11 mouse cellular contexts compared by ENCODE assay signal in the genomic region with DNA sequence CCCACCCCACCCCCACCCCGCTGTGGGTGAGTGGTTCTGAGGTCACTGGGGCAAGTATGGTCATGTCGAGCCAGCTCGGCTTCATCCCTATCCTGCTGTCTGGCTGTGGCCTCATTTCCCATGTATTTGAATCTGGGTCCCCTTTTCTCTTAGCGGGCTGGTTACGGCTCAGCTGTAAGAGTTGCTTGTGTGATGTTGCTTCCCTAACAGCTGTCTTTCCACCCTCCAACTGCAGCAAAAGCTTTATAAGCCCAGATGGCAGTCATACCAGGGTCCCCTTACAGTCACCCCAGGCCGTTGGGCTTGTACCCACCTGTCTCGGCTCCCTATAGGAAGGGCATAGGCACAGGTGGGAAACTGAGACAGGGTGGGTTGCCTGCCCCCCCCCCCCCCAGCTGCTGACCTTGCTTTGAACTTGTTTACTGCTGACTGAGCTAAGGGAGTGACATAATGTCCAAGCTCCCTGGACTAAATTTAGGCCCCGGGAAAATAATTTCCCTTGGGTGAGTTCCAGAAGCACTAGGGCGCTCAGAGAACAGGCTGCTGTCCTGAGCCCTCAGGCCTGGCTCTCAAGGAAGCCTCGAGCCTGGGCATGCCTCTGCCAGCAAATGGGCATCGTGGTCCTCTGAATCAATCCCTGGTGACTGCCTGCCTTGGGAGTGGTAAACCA. TPM values are rescaled to one million over a fixed set of nuclear protein-coding genes. Genes with fewer than 3 reads are reported as not detected.
A peak's percentile ranks its signal among the peaks of the same experiment; 100 is the strongest.
DNase-seq lines count a peak whose midpoint lies in the region; ATAC-seq lines count a peak whose summit lies in the region.
"Had no signal": no experiment of that assay in that cellular context is flagged by ENCODE, and none has a peak within 500 bp of the region (broad histone marks: within the 10 kb centered on the region; RNA-seq: fewer than 3 reads in every experiment).

No protein-coding gene starts in this region.

- peaks cover 74% of the 10 kb centered on the region for H3K36me3 ChIP-seq in kidney, embryonic 14.5 days (ENCODE audit: control insufficient read depth, insufficient read depth, low read length)
- peaks cover 85% of the 10 kb centered on the region for H3K36me3 ChIP-seq in embryonic facial prominence, embryonic 15.5 days
- H3K36me3 ChIP-seq in intestine, embryonic 16.5 days (ENCODE audit: control insufficient read depth, insufficient read depth, low read length) = peaks cover 2% of the 10 kb centered on the region; the same call in 1 of the 2 replicates

- WGBS in kidney, embryonic 14.5 days = 86% methylated on average over 11 of the region's 11 CpGs
- 67% methylated on average over 11 of the region's 11 CpGs for WGBS in embryonic facial prominence, embryonic 15.5 days
- WGBS in intestine, embryonic 16.5 days = 81% methylated on average over 11 of the region's 11 CpGs

- H3K27me3 ChIP-seq in kidney, embryonic 14.5 days (ENCODE audit: control insufficient read depth, insufficient read depth, low read length) = no peaks in the 10 kb centered on the region
- H3K27me3 ChIP-seq in embryonic facial prominence, embryonic 15.5 days = no peaks in the 10 kb centered on the region
- H3K27me3 ChIP-seq in intestine, embryonic 16.5 days (replicated peaks; ENCODE audit: control insufficient read depth, insufficient read depth, low read length) = no peaks in the 10 kb centered on the region
- H3K27me3 ChIP-seq: CH12.LX; stomach, embryonic 15.5 days had no signal

- peak; percentile 82 for DNase-seq in kidney, adult 11 months
- DNase-seq in lung, postnatal 36 days = peak; percentile 85
- no peak for DNase-seq in layer of hippocampus, adult 9-11 months
- DNase-seq in thymus, postnatal 36 days = no peak
- DNase-seq in embryo, embryonic 10.5 days (ENCODE audit: low spot score) = no peak

- no peak overlapping the region for H3K4me3 ChIP-seq in kidney, embryonic 14.5 days (ENCODE audit: low read length)
- no peak overlapping the region for H3K4me3 ChIP-seq in embryonic facial prominence, embryonic 15.5 days (replicated peaks)
- H3K4me3 ChIP-seq in intestine, embryonic 16.5 days (ENCODE audit: low read length) = no peak overlapping the region
- H3K4me3 ChIP-seq: stomach, embryonic 15.5 days had no signal

- no peak for ATAC-seq in kidney, embryonic 14.5 days (ENCODE audit: low FRiP score, low TSS enrichment)
- ATAC-seq in embryonic facial prominence, embryonic 15.5 days (ENCODE audit: insufficient number of reproducible peaks, low FRiP score, low TSS enrichment, low read depth) = peak; percentile 30; the same call in 1 of the 2 replicates
- no peak for ATAC-seq in intestine, embryonic 16.5 days

- H3K4me1 ChIP-seq in kidney, embryonic 14.5 days (ENCODE audit: control insufficient read depth, insufficient read depth, low read length) = no peaks in the 10 kb centered on the region
- H3K4me1 ChIP-seq in embryonic facial prominence, embryonic 15.5 days = 0 out of 2 replicates have a peak, but pooled peaks cover 4% of the 10 kb centered on the region
- H3K4me1 ChIP-seq in intestine, embryonic 16.5 days (ENCODE audit: control insufficient read depth, insufficient read depth, low read length) = no peaks in the 10 kb centered on the region

- H3K9me3 ChIP-seq in kidney, embryonic 14.5 days (ENCODE audit: control insufficient read depth, low read length) = no peaks in the 10 kb centered on the region
- no peaks in the 10 kb centered on the region for H3K9me3 ChIP-seq in embryonic facial prominence, embryonic 15.5 days (replicated peaks)
- H3K9me3 ChIP-seq in intestine, embryonic 16.5 days (ENCODE audit: control insufficient read depth, low read length) = no peaks in the 10 kb centered on the region
- H3K9me3 ChIP-seq: stomach, embryonic 15.5 days had no signal

- no peak overlapping the region for H3K27ac ChIP-seq in kidney, embryonic 14.5 days (ENCODE audit: low read depth, low read length)
- H3K27ac ChIP-seq in embryonic facial prominence, embryonic 15.5 days (replicated peaks) = no peak overlapping the region; the same call in 1 of the 2 replicates
- peak overlapping the region; percentile 57 for H3K27ac ChIP-seq in intestine, embryonic 16.5 days (ENCODE audit: low read length)
- H3K27ac ChIP-seq: liver, embryonic 14.5 days; stomach, embryonic 15.5 days had no signal

- H3K4me2 ChIP-seq in kidney, embryonic 14.5 days (replicated peaks; ENCODE audit: low read depth, low read length) = no peak overlapping the region
- H3K4me2 ChIP-seq in embryonic facial prominence, embryonic 15.5 days (replicated peaks) = no peak overlapping the region
- no peak overlapping the region for H3K4me2 ChIP-seq in intestine, embryonic 16.5 days (ENCODE audit: low read depth, low read length)
- H3K4me2 ChIP-seq: stomach, embryonic 15.5 days had no signal

- no peak overlapping the region for H3K9ac ChIP-seq in kidney, embryonic 14.5 days (ENCODE audit: low read depth, low read length)
- no peak overlapping the region for H3K9ac ChIP-seq in embryonic facial prominence, embryonic 15.5 days
- H3K9ac ChIP-seq in intestine, embryonic 16.5 days (ENCODE audit: low read depth, low read length) = no peak overlapping the region
- H3K9ac ChIP-seq: liver, embryonic 14.5 days; stomach, embryonic 15.5 days had no signal

RNA-seq across cellular contexts. Expression of gene Bcl7a, which starts 20.8 kb away (rescaled TPM):
- 39.4 and 43.2 TPM in 2 replicates for polyA plus RNA-seq in kidney, embryonic 14.5 days (2014; fragmentation: Nextera tagmentation; extraction: Ambion mirVana)
- polyA plus RNA-seq in embryonic facial prominence, embryonic 15.5 days (2015; fragmentation: Nextera tagmentation; extraction: Ambion mirVana) = 28.9 and 31.0 TPM in 2 replicates
- 12.8 and 13.0 TPM in 2 replicates for polyA plus RNA-seq in intestine, embryonic 16.5 days (2015; fragmentation: Nextera tagmentation; extraction: Ambion mirVana)

RNA-seq across cellular contexts. Expression of gene Mlxip, which starts 30.2 kb away (rescaled TPM):
- 13.4 and 26.6 TPM in 2 replicates for polyA plus RNA-seq in kidney, embryonic 14.5 days (2014; fragmentation: Nextera tagmentation; extraction: Ambion mirVana)
- 17.9 and 20.7 TPM in 2 replicates for polyA plus RNA-seq in embryonic facial prominence, embryonic 15.5 days (2015; fragmentation: Nextera tagmentation; extraction: Ambion mirVana)
- polyA plus RNA-seq in intestine, embryonic 16.5 days (2015; fragmentation: Nextera tagmentation; extraction: Ambion mirVana) = 16.6 and 21.0 TPM in 2 replicates

Comparison
In these comparisons a context has a peak if more than half of its experiments do, and no peak if none do; other contexts are left out.
1. DNase-seq: peak in kidney, adult 11 months (single experiment) and lung, postnatal 36 days (single experiment); none in layer of hippocampus, adult 9-11 months (single experiment), thymus, postnatal 36 days (0 of 2) and embryo, embryonic 10.5 days (single experiment).